Mouse (Mus musculus): ENCODE results near the gene Gm5244. TPM values are rescaled to one million over a fixed set of nuclear protein-coding genes. Genes with fewer than 3 reads are reported as not detected.

Gm5244 gene
- not detected in 2 replicates for polyA plus RNA-seq (2014; fragmentation: Nextera tagmentation; extraction: Ambion mirVana)

DNA sequence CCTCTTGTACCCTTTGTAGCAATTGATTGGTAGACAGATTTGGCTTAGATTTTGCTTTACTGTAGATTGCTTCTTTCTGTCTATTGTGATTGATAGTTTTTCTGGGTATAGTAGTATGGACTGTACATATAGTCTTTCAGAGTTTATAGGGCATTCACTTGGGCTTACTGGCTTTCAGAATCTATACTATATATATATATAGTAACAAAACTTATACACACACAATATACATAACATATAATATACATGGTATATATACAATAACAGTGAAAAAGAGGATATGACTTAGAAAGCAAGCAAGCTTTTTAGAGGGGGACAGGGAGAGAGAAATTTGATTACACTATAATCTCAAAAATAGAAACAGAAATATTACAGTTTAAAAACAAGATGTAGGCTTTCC, at the start of gene Gm5244:
Gm5244 (plus strand) TSS at position 301 of the 400 bp plus-strand sequence.
- Histone ChIP-seq H3K4me1 (replicated peaks; ENCODE audit: control insufficient read depth, insufficient read depth, low read length) (no peaks in the 10 kb centered on the region), H3K27me3 (ENCODE audit: control insufficient read depth, insufficient read depth, low read length) (no peaks in the 10 kb centered on the region), H3K4me3 (replicated peaks; ENCODE audit: low read length) (no peak within 1 kb of the TSS), H3K27ac (no peak within 1 kb of the TSS), H3K4me2 (replicated peaks) (no peak within 1 kb of the TSS), H3K36me3 (replicated peaks; ENCODE audit: control insufficient read depth, insufficient read depth) (no peaks in the 10 kb centered on the region), H3K9me3 (ENCODE audit: control insufficient read depth, low read length) (no peaks in the 10 kb centered on the region), H3K9ac (no peak within 1 kb of the TSS)
- ATAC-seq (ENCODE audit: low FRiP score) (no peak), DNase-seq (ENCODE audit: low spot score) (no peak)

DNA sequence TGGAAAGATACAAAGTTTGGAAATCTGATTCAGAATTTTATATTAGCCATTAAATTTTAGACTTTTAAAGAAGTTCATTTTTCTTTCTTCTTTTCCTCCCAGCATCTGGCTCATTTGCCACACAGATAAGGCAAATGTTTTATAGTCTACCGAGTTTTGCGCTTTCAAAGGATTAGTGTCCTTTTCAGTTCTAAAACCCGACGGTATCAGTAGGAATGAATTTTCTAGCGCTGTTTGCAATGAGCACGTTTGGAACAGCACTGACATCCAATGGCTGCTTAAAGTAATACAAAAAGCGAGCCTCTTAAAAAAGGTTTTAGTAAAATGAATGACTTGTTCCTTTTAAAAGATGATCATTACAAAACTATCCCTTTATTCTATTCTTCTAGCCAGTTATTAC, 49.4 kb upstream of the Gm5244 start:
- H3K4me1 ChIP-seq (replicated peaks; ENCODE audit: control insufficient read depth, insufficient read depth, low read length) = peaks cover 13% of the 10 kb centered on the region; the same call in 1 of the 2 replicates
- peak overlapping the region; percentile 56; the same call in 1 of the 2 replicates for H3K9ac ChIP-seq
- 1% methylated on average over 7 of the region's 7 CpGs for WGBS
- H3K4me2 ChIP-seq (replicated peaks) = peak overlapping the region; percentile 71
- no peak for ATAC-seq (ENCODE audit: low FRiP score)
- peak overlapping the region; percentile 90 for H3K4me3 ChIP-seq (replicated peaks; ENCODE audit: low read length)
- H3K27me3 ChIP-seq (ENCODE audit: control insufficient read depth, insufficient read depth, low read length) = no peaks in the 10 kb centered on the region
- peak overlapping the region; percentile 99 for H3K27ac ChIP-seq
- no peaks in the 10 kb centered on the region for H3K36me3 ChIP-seq (replicated peaks; ENCODE audit: control insufficient read depth, insufficient read depth)
- DNase-seq (ENCODE audit: low spot score) = peak; percentile 65
- H3K9me3 ChIP-seq (ENCODE audit: control insufficient read depth, low read length) = no peaks in the 10 kb centered on the region

DNA sequence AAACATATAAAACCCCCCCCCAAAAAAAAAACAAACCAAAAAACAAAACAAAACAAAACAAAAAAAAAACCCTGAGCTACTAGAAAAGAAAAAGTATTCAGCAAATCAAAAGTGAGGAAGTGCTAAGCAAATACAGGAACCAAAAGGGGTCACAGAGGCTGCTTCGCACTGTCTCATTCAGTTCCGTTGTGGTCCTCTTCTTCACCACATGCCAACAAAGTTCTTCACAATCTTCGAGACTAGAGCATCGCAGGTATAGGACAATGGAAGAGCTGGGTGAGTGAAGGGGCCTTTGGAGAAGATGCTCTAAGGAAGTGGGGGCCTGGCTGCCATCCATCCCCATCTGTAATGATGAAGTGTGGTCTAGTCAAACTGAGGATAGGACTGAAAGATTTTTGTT, 48.1 kb upstream of the Gm5244 start:
- Histone ChIP-seq H3K9me3 (ENCODE audit: control insufficient read depth, low read length) (no peaks in the 10 kb centered on the region), H3K9ac (no peak overlapping the region), H3K27ac (no peak overlapping the region), H3K36me3 (replicated peaks; ENCODE audit: control insufficient read depth, insufficient read depth) (no peaks in the 10 kb centered on the region), H3K27me3 (ENCODE audit: control insufficient read depth, insufficient read depth, low read length) (no peaks in the 10 kb centered on the region), H3K4me2 (replicated peaks) (no peak overlapping the region), H3K4me1 (replicated peaks; ENCODE audit: control insufficient read depth, insufficient read depth, low read length) (peaks cover 7% of the 10 kb centered on the region; the same call in 1 of the 2 replicates), H3K4me3 (replicated peaks; ENCODE audit: low read length) (no peak overlapping the region)
- WGBS = 79% methylated on average over 4 of the region's 4 CpGs
- no peak for ATAC-seq (ENCODE audit: low FRiP score)
- no peak for DNase-seq (ENCODE audit: low spot score)

DNA sequence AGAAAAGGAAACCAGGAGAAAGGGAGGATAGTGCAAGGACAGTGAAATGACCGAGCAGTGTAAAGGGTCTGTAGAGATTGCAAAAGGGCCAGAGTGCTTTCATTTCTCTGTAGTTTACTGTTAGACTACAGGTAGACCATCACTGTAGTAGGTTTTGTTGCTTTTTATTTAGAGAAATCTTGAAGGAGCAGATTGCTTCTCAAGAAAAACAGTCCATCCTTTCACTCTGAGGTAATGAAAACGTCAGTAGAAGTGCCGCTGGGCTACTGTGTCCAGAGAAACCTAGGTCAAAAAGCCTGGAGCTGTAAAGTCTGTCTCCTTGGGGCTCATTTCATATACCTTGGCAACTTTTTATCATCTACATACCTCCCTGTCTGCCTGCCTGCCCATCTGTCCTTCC, 47.4 kb upstream of the Gm5244 start:
- no peak overlapping the region for H3K27ac ChIP-seq
- H3K4me3 ChIP-seq (replicated peaks; ENCODE audit: low read length) = no peak overlapping the region
- H3K4me1 ChIP-seq (replicated peaks; ENCODE audit: control insufficient read depth, insufficient read depth, low read length) = peaks cover under 1% of the 10 kb centered on the region; the same call in 1 of the 2 replicates
- 90% methylated on average over 3 of the region's 3 CpGs for WGBS
- no peaks in the 10 kb centered on the region for H3K36me3 ChIP-seq (replicated peaks; ENCODE audit: control insufficient read depth, insufficient read depth)
- no peaks in the 10 kb centered on the region for H3K27me3 ChIP-seq (ENCODE audit: control insufficient read depth, insufficient read depth, low read length)
- H3K4me2 ChIP-seq (replicated peaks) = no peak overlapping the region
- no peaks in the 10 kb centered on the region for H3K9me3 ChIP-seq (ENCODE audit: control insufficient read depth, low read length)
- H3K9ac ChIP-seq = no peak overlapping the region
- ATAC-seq (ENCODE audit: low FRiP score) (no peak), DNase-seq (ENCODE audit: low spot score) (no peak)

DNA sequence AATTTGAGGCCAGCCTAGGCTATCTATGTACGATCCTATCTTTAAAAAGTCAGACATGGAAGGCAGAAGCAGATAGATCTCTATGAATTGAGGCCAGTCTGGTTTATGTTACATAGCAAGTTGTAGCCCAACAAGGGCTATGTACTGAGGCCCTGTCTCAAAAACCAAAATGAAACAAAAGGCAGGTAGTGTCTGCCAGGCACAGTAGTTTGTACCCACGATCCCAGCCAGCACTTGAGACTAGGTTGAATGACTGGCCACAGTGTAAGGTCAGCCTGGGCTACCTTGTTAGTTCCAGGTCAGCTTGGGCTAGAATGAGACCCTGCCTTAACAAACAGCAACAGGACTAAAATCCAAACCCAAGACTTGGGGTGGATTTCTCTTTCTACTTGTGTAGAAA, 45.9 kb upstream of the Gm5244 start:
- no peak overlapping the region for H3K9ac ChIP-seq
- no peak overlapping the region for H3K27ac ChIP-seq
- no peaks in the 10 kb centered on the region for H3K27me3 ChIP-seq (ENCODE audit: control insufficient read depth, insufficient read depth, low read length)
- H3K4me2 ChIP-seq (replicated peaks) = no peak overlapping the region
- 79% methylated on average over 2 of the region's 2 CpGs for WGBS
- ATAC-seq (ENCODE audit: low FRiP score) (no peak), DNase-seq (ENCODE audit: low spot score) (no peak)
- H3K36me3 ChIP-seq (replicated peaks; ENCODE audit: control insufficient read depth, insufficient read depth) = no peaks in the 10 kb centered on the region
- H3K4me1 ChIP-seq (replicated peaks; ENCODE audit: control insufficient read depth, insufficient read depth, low read length) = no peaks in the 10 kb centered on the region
- H3K9me3 ChIP-seq (ENCODE audit: control insufficient read depth, low read length) = no peaks in the 10 kb centered on the region
- H3K4me3 ChIP-seq (replicated peaks; ENCODE audit: low read length) = no peak overlapping the region

DNA sequence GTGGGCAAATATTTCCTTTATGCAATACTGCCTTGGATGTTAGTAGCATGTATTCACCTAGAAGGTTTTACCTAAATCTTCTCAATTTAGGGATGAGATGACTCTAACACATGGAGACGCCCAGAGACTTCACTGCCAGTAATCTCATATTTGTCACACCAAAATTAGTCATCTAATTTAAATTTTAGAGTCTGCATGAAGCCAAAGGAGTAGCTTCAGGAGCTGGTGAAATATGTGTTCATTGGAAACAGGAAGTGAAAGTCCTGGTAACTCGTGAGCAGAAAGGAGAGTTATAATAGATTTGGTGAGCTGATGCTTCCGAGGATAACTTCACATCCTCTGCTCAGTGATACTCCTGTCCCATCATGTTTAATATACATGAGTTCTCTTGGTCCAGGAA, 45.4 kb upstream of the Gm5244 start:
- Histone ChIP-seq H3K27me3 (ENCODE audit: control insufficient read depth, insufficient read depth, low read length) (no peaks in the 10 kb centered on the region), H3K4me2 (replicated peaks) (no peak overlapping the region), H3K4me1 (replicated peaks; ENCODE audit: control insufficient read depth, insufficient read depth, low read length) (no peaks in the 10 kb centered on the region), H3K9me3 (ENCODE audit: control insufficient read depth, low read length) (no peaks in the 10 kb centered on the region), H3K9ac (no peak overlapping the region), H3K36me3 (replicated peaks; ENCODE audit: control insufficient read depth, insufficient read depth) (no peaks in the 10 kb centered on the region), H3K27ac (no peak overlapping the region), H3K4me3 (replicated peaks; ENCODE audit: low read length) (no peak overlapping the region)
- no peak for DNase-seq (ENCODE audit: low spot score)
- ATAC-seq (ENCODE audit: low FRiP score) = no peak
- WGBS = 83% methylated on average over 3 of the region's 3 CpGs

DNA sequence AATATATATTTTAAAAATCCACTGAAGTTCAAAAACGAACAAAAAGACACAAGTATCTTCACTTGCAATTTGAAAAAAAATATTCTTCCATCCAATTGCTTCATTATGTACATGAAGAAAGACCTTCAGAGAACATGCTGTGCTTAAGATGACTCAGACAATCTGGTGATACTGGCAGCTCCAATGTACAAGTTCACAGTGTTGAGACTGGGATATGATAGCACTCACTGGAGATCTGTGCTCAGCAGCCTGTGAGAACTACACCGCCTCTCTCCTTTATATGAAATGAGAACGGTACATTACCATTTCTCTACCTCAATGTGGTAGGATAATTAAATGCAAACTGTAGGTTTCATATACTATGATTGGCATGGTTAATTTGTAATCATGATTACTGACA, 43.7 kb upstream of the Gm5244 start:
- DNase-seq (ENCODE audit: low spot score) (no peak), ATAC-seq (ENCODE audit: low FRiP score) (no peak)
- Histone ChIP-seq H3K4me1 (replicated peaks; ENCODE audit: control insufficient read depth, insufficient read depth, low read length) (no peaks in the 10 kb centered on the region), H3K9me3 (ENCODE audit: control insufficient read depth, low read length) (no peaks in the 10 kb centered on the region), H3K4me2 (replicated peaks) (no peak overlapping the region), H3K27ac (no peak overlapping the region), H3K36me3 (replicated peaks; ENCODE audit: control insufficient read depth, insufficient read depth) (no peaks in the 10 kb centered on the region), H3K9ac (no peak overlapping the region), H3K4me3 (replicated peaks; ENCODE audit: low read length) (no peak overlapping the region), H3K27me3 (ENCODE audit: control insufficient read depth, insufficient read depth, low read length) (no peaks in the 10 kb centered on the region)
- WGBS = 89% methylated on average over 3 of the region's 3 CpGs

DNA sequence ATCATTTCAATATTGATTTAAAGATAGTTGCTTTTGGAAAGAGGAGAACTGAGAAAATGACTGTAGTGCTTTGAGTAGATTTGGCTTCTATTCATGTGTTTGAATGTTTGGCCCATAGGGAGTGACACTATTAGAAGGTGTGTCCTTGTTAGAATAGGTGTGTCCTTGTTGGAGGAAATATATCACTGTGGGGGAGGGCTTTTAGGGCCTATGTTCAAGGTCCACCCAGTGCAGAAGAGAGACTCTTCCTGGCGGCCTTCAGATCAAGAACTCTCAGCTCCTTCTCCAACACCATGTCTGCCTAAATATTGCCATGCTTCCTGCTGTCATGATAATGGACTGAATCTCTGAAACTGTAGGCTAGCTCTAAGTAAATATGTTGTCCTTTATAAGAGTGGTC, 42.2 kb upstream of the Gm5244 start:
- H3K9me3 ChIP-seq (ENCODE audit: control insufficient read depth, low read length) = no peaks in the 10 kb centered on the region
- H3K9ac ChIP-seq = no peak overlapping the region
- no peak overlapping the region for H3K4me3 ChIP-seq (replicated peaks; ENCODE audit: low read length)
- DNase-seq (ENCODE audit: low spot score) = no peak
- H3K36me3 ChIP-seq (replicated peaks; ENCODE audit: control insufficient read depth, insufficient read depth) = no peaks in the 10 kb centered on the region
- H3K4me2 ChIP-seq (replicated peaks) = no peak overlapping the region
- no peak for ATAC-seq (ENCODE audit: low FRiP score)
- WGBS = 88% methylated on average over 1 of the region's 1 CpGs
- H3K4me1 ChIP-seq (replicated peaks; ENCODE audit: control insufficient read depth, insufficient read depth, low read length) = no peaks in the 10 kb centered on the region
- no peak overlapping the region for H3K27ac ChIP-seq
- H3K27me3 ChIP-seq (ENCODE audit: control insufficient read depth, insufficient read depth, low read length) = no peaks in the 10 kb centered on the region

DNA sequence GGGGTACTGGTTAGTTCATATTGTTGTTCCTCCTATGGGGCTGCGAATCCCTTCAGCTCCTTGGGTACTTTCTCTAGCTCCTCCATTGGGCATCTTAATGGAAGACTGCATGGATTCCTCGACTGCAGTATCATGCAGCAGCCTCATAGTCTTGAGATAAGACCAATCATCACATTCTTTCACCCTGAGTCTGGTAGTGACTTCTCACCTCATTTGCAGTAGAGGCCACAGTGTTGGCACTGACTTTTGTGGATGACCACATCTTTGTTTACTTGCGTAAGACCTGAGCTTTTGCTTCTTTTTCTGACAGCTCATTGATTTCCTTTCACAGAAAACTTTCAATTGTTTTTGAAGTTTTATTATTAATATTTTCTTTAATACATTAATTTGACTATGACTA, 40.8 kb upstream of the Gm5244 start:
- no peaks in the 10 kb centered on the region for H3K9me3 ChIP-seq (ENCODE audit: control insufficient read depth, low read length)
- H3K4me1 ChIP-seq (replicated peaks; ENCODE audit: control insufficient read depth, insufficient read depth, low read length) = no peaks in the 10 kb centered on the region
- WGBS = 93% methylated on average over 3 of the region's 3 CpGs
- ATAC-seq (ENCODE audit: low FRiP score) (no peak), DNase-seq (ENCODE audit: low spot score) (no peak)
- no peaks in the 10 kb centered on the region for H3K36me3 ChIP-seq (replicated peaks; ENCODE audit: control insufficient read depth, insufficient read depth)
- no peak overlapping the region for H3K27ac ChIP-seq
- H3K4me2 ChIP-seq (replicated peaks) = no peak overlapping the region
- no peak overlapping the region for H3K9ac ChIP-seq
- no peaks in the 10 kb centered on the region for H3K27me3 ChIP-seq (ENCODE audit: control insufficient read depth, insufficient read depth, low read length)
- H3K4me3 ChIP-seq (replicated peaks; ENCODE audit: low read length) = no peak overlapping the region

DNA sequence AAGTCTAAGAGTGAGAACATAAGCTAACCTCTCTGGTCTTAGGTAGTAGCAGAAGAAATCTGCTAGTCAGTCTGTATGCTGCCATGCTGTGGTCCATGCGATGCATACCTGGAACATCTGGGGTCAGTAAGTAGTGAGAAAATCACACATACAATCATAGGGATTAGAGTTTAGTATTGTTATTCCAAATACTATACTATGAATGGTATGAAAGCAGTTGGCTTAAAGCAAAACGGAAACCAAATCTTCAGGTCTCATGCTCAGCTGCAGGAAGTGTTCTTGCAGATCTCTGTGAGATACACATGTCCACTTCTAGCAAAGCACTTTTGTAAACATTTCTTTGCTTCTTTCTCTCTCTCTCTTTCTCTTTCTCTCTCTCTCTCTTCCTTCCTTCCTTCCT, 40.3 kb upstream of the Gm5244 start:
- H3K4me3 ChIP-seq (replicated peaks; ENCODE audit: low read length) = no peak overlapping the region
- ATAC-seq (ENCODE audit: low FRiP score) (no peak), DNase-seq (ENCODE audit: low spot score) (no peak)
- no peaks in the 10 kb centered on the region for H3K27me3 ChIP-seq (ENCODE audit: control insufficient read depth, insufficient read depth, low read length)
- WGBS = 73% methylated on average over 2 of the region's 2 CpGs
- H3K36me3 ChIP-seq (replicated peaks; ENCODE audit: control insufficient read depth, insufficient read depth) = no peaks in the 10 kb centered on the region
- H3K9ac ChIP-seq = no peak overlapping the region
- H3K4me1 ChIP-seq (replicated peaks; ENCODE audit: control insufficient read depth, insufficient read depth, low read length) = no peaks in the 10 kb centered on the region
- no peak overlapping the region for H3K27ac ChIP-seq
- no peak overlapping the region for H3K4me2 ChIP-seq (replicated peaks)
- H3K9me3 ChIP-seq (ENCODE audit: control insufficient read depth, low read length) = no peaks in the 10 kb centered on the region

Measured in hindbrain, embryonic 14.5 days (tissue).